Mouse (Mus musculus) hindbrain, postnatal 0 days (tissue): ENCODE measurements around the gene Rbm47. TPM values are rescaled to one million over a fixed set of nuclear protein-coding genes. Genes with fewer than 3 reads are reported as not detected.

Experiments
- ATAC-seq: fragments of 200-750 bp; cut with Nextera tagmentation; 2 replicates; pipeline ENCODE4 v1.8.0; 2017; ENCODE audit warnings: mild to moderate bottlenecking, moderate TSS enrichment, moderate library complexity
- DNase-seq: peaks from one replicate; pipeline ENCODE4 v3.0.0-alpha.2; 2015; ENCODE audit warnings: low spot score
- H3K27ac ChIP-seq: fragments of 300-500 bp; sonication (generic); 2 replicates; pipeline ENCODE4 v1.5.1; 2014; ENCODE audit warnings: mild to moderate bottlenecking
- H3K27me3 ChIP-seq: fragments of 300-500 bp; sonication (generic); 2 replicates; pipeline ENCODE4 v1.6.1; 2014; ENCODE audit warnings: low read length, mixed read lengths; ENCODE audit not compliant: insufficient read depth
- H3K36me3 ChIP-seq: fragments of 300-500 bp; sonication (generic); 2 replicates; pipeline ENCODE4 v1.6.1; 2014; ENCODE audit warnings: low read length, mixed read lengths; ENCODE audit not compliant: insufficient read depth
- H3K4me1 ChIP-seq: fragments of 300-500 bp; sonication (generic); 2 replicates; pipeline ENCODE4 v1.6.1; 2014; ENCODE audit warnings: antibody characterized with exemption, low read length, mixed read lengths; ENCODE audit not compliant: insufficient read depth
- H3K4me2 ChIP-seq: fragments of 300-500 bp; sonication (generic); 2 replicates; pipeline ENCODE4 v1.6.1; 2014; ENCODE audit warnings: low read depth, mild to moderate bottlenecking, low read length, moderate library complexity, mixed read lengths
- H3K4me3 ChIP-seq: fragments of 300-500 bp; sonication (generic); 2 replicates; pipeline ENCODE4 v1.5.1; 2014; ENCODE audit warnings: low read length
- H3K9ac ChIP-seq: fragments of 300-500 bp; sonication (generic); replicated peaks from 2 replicates; pipeline ENCODE4 v1.6.1; 2014; ENCODE audit warnings: mild to moderate bottlenecking, low read length, moderate library complexity, mixed read lengths
- H3K9me3 ChIP-seq: fragments of 300-500 bp; sonication (generic); 2 replicates; pipeline ENCODE4 v1.6.1; 2016; ENCODE audit warnings: low read length, mixed read lengths
- CTCF ChIP-seq: IDR thresholded peaks from 2 replicates; pipeline ENCODE4 v1.5.1; 2016; ENCODE audit warnings: antibody characterized with exemption, control low read depth, low read depth
- WGBS: fragments of 180-500 bp; shearing (Covaris S2); extraction: QIAGEN DNeasy Blood & Tissue Kit; methylation state at CpG from one replicate; pipeline ENCODE4 v1.1.7; 2014; 5-methylcytosine and 5-hydroxymethylcytosine counted together
- polyA plus RNA-seq: library from polyadenylated mRNA; unstranded; fragments of >200 nt; fragmentation: Nextera tagmentation; extraction: Ambion mirVana; gene quantifications from 2 replicates; pipeline ENCODE4 v1.2.1, GENCODE M21; 2015
- total RNA-seq: library from RNA; depleted of rRNA; stranded (reverse); fragments of >200 nt; gene quantifications from 2 replicates; pipeline ENCODE4 v1.2.3, GENCODE M21; 2014

Rbm47 gene
- total and polyA plus RNA-seq, 2 experiments from 2014 or later: 2.5 to 5.0 TPM

- Histone ChIP-seq H3K9ac (no peak overlapping the region), H3K4me2 (no peak overlapping the region), H3K27ac (no peak overlapping the region), H3K36me3 (no peaks in the 10 kb centered on the region), H3K4me3 (no peak overlapping the region), H3K9me3 (no peaks in the 10 kb centered on the region), H3K4me1 (no peaks in the 10 kb centered on the region), H3K27me3 (no peaks in the 10 kb centered on the region)
- DNase-seq: peak; percentile 32
- no peak for TF ChIP-seq CTCF
- WGBS: 23% methylated on average over 7 of the region's 7 CpGs
- ATAC-seq: no peak
Measured at GRCm38 (mm10) chr5:66036440-66037054, 136.4 kb downstream of the Rbm47 start.

DNA sequence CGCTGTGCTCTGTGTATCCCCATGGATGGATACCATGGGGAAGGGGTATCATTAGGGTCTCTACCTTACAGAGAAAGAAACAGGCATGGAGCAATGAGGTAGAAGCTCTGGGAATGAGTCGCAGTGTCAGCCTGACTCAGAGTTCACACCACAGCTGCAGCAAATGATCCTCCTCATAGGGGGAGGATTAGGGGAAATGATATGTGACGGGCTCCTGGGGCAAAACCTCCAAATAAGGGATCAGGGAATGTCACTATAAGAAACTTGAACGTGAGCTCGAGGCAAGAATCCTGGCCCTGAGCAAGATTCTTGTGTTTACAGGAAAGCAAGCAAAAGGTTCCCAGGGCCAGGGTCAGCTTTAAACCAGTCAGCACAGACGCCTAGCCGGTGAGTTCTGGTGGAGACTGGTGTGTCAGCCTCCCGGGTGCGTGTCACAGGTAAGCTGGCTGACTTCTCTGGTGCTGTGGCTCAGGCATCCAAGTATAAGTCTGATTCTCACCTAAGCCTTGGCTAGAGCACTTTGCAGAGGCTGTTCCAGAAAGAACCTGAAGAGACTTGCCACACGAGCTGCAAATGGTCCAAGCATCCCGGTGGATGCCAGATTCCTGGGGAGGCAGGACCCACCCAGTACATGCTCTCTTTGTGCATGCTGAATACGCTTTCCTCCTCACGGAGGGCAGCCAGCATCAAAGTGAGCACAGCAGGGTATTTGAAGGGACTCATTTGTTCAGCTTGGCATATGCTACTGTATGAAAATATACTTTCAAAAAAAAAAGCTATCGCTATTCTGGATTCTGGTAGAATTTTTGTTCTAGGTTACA is 138.3 kb downstream of the Rbm47 start:
- no peak for TF ChIP-seq CTCF
- DNase-seq (peak; percentile 10), ATAC-seq (no peak)
- Histone ChIP-seq H3K9ac (no peak overlapping the region), H3K27me3 (no peaks in the 10 kb centered on the region), H3K4me1 (no peaks in the 10 kb centered on the region), H3K4me2 (no peak overlapping the region), H3K9me3 (no peaks in the 10 kb centered on the region), H3K36me3 (no peaks in the 10 kb centered on the region), H3K4me3 (no peak overlapping the region), H3K27ac (no peak overlapping the region)
- WGBS: 49% methylated on average over 14 of the region's 14 CpGs

DNA sequence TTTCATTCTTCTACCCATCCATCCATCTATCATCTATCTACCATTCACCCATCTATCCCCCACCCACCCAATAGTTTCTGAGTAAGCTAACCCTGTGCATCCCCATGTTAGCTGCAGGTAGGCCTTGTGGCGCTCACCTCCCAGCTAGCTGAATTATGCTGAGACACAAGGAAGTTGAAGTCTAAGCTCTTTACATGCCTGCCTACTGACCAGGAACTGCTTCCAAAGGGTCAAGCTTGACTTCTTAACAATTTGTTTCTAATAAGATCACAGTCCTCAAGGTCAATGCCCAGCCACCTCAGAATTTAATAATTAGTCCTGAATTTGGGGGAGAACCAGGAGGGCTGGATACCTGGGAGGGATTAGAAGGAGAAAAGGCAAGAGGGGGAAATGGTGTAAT is 140.1 kb downstream of the Rbm47 start:
- Histone ChIP-seq H3K27me3 (no peaks in the 10 kb centered on the region), H3K4me1 (no peaks in the 10 kb centered on the region), H3K4me2 (no peak overlapping the region), H3K4me3 (no peak overlapping the region), H3K36me3 (no peaks in the 10 kb centered on the region), H3K27ac (no peak overlapping the region), H3K9me3 (no peaks in the 10 kb centered on the region), H3K9ac (no peak overlapping the region)
- TF ChIP-seq CTCF: no peak
- WGBS: 88% methylated on average over 1 of the region's 1 CpGs
- DNase-seq (no peak), ATAC-seq (no peak)

DNA sequence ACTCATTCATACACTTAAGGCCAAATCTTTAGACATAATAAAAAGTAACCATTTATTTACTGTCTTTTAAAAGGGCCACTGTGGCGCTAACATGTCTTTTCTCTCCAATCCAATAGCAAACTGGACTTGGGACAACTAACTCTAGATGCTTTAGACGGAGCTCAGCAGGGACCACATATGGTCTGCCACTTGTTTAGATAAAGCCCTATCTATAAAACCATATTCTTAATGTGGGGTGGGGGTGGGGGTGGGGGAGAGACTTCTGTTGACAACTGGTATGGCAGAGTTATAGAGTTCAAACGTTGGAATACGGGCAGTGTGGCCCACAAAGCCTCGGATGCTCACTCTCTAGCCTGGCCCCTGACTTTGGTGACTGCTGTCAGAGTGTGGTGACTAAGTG is 141.2 kb downstream of the Rbm47 start:
- whole genome bisulfite sequencing: 84% methylated on average over 5 of the region's 5 CpGs
- H3K4me1 ChIP-seq: no peaks in the 10 kb centered on the region
- no peak overlapping the region for H3K4me2 ChIP-seq
- TF ChIP-seq CTCF: no peak
- no peaks in the 10 kb centered on the region for H3K36me3 ChIP-seq
- ATAC-seq (no peak), DNase-seq (no peak)
- no peak overlapping the region for H3K4me3 ChIP-seq
- no peaks in the 10 kb centered on the region for H3K27me3 ChIP-seq
- H3K9ac ChIP-seq: no peak overlapping the region
- H3K9me3 ChIP-seq: no peaks in the 10 kb centered on the region
- H3K27ac ChIP-seq: no peak overlapping the region

DNA sequence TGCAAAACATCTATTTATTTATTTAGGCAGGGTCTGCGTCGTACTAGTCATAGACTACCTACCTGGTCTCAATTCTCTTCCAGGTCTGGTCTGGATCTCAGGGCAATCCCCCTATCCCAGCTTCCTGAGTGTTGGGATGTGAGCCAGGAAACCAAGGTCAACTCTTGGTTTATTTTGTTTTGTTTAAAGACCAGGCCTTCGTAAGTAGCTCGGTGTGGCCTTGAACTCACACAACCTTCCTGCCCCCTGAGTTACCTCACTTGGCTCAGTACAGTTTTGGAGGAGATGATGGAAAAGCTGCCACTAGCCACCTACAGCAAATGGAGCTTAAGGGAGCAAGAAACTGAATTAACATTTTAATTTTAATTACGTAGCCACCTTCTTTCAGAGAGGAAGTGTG is 144.7 kb downstream of the Rbm47 start:
- 95% methylated on average over 5 of the region's 5 CpGs for WGBS
- Histone ChIP-seq H3K27ac (no peak overlapping the region), H3K4me2 (no peak overlapping the region), H3K9me3 (no peaks in the 10 kb centered on the region), H3K9ac (no peak overlapping the region), H3K27me3 (no peaks in the 10 kb centered on the region), H3K4me3 (no peak overlapping the region), H3K36me3 (no peaks in the 10 kb centered on the region), H3K4me1 (no peaks in the 10 kb centered on the region)
- DNase-seq: no peak
- ATAC-seq: no peak
- TF ChIP-seq CTCF: no peak

GRCm38 (mm10) chr5:66027206-66027605 is 145.7 kb downstream of the Rbm47 start:
- no peak overlapping the region for H3K4me3 ChIP-seq
- no peak for TF ChIP-seq CTCF
- WGBS: 93% methylated on average over 8 of the region's 8 CpGs
- H3K9me3 ChIP-seq: no peaks in the 10 kb centered on the region
- H3K27ac ChIP-seq: no peak overlapping the region
- H3K4me2 ChIP-seq: no peak overlapping the region
- no peaks in the 10 kb centered on the region for H3K27me3 ChIP-seq
- no peaks in the 10 kb centered on the region for H3K36me3 ChIP-seq
- H3K4me1 ChIP-seq: no peaks in the 10 kb centered on the region
- no peak for ATAC-seq
- no peak overlapping the region for H3K9ac ChIP-seq
- DNase-seq: no peak

GRCm38 (mm10) chr5:66026796-66027195 is 146.1 kb downstream of the Rbm47 start:
- ATAC-seq (no peak), DNase-seq (no peak)
- TF ChIP-seq CTCF: no peak
- no peaks in the 10 kb centered on the region for H3K36me3 ChIP-seq
- no peak overlapping the region for H3K9ac ChIP-seq
- H3K9me3 ChIP-seq: no peaks in the 10 kb centered on the region
- H3K27me3 ChIP-seq: no peaks in the 10 kb centered on the region
- H3K4me1 ChIP-seq: no peaks in the 10 kb centered on the region
- 97% methylated on average over 31 of the region's 31 CpGs for WGBS
- H3K4me3 ChIP-seq: no peak overlapping the region
- H3K4me2 ChIP-seq: no peak overlapping the region
- H3K27ac ChIP-seq: no peak overlapping the region
